Mouse (Mus musculus) limb, embryonic 15.5 days (tissue): ENCODE results near the gene Ifi205. TPM values are rescaled to one million over a fixed set of nuclear protein-coding genes. Genes with fewer than 3 reads are reported as not detected.
"Not testable (repeated sequence)": the region's sequence is repeated elsewhere in the genome, so short reads cannot be mapped to it uniquely, and the experiment has no call there.

Source experiments
- ATAC-seq: fragments of 200-750 bp; cut with Nextera tagmentation; 2 replicates; pipeline ENCODE4 v1.8.0; 2017; ENCODE audit warnings: low read depth, moderate TSS enrichment; ENCODE audit not compliant: insufficient number of reproducible peaks, low FRiP score, low TSS enrichment
- H3K27ac ChIP-seq: fragments of 300-500 bp; sonication (generic); 2 replicates; pipeline ENCODE4 v1.5.1; 2015; ENCODE audit warnings: moderate library complexity, mild to moderate bottlenecking, inconsistent platforms
- H3K27me3 ChIP-seq: fragments of 300-500 bp; sonication (generic); 2 replicates; pipeline ENCODE4 v1.6.1; 2015; ENCODE audit warnings: inconsistent platforms
- H3K36me3 ChIP-seq: fragments of 300-500 bp; sonication (generic); 2 replicates; pipeline ENCODE4 v1.6.1; 2015; ENCODE audit warnings: inconsistent platforms
- H3K4me1 ChIP-seq: fragments of 300-500 bp; sonication (generic); 2 replicates; pipeline ENCODE4 v1.6.1; 2015; ENCODE audit warnings: inconsistent platforms
- H3K4me2 ChIP-seq: fragments of 300-500 bp; sonication (generic); 2 replicates; pipeline ENCODE4 v1.6.1; 2015; ENCODE audit warnings: mild to moderate bottlenecking, inconsistent platforms
- H3K4me3 ChIP-seq: fragments of 300-500 bp; sonication (generic); 2 replicates; pipeline ENCODE4 v1.5.1; 2015; ENCODE audit warnings: mild to moderate bottlenecking, inconsistent platforms
- H3K9ac ChIP-seq: fragments of 300-500 bp; sonication (generic); 2 replicates; pipeline ENCODE4 v1.6.1; 2015; ENCODE audit warnings: inconsistent platforms
- H3K9me3 ChIP-seq: fragments of 300-500 bp; sonication (generic); 2 replicates; pipeline ENCODE4 v1.6.1; 2016; ENCODE audit warnings: inconsistent platforms
- WGBS: fragments of 180-500 bp; shearing (Covaris S2); methylation state at CpG from one replicate; pipeline ENCODE4 v1.1.7; 2015; 5-methylcytosine and 5-hydroxymethylcytosine counted together
- polyA plus RNA-seq: library from polyadenylated mRNA; unstranded; fragments of >200 nt; fragmentation: Nextera tagmentation; extraction: Ambion mirVana; gene quantifications from 2 replicates; pipeline ENCODE4 v1.2.1, GENCODE M21; 2015

The Ifi205 gene
- polyA plus RNA-seq, 1 experiment from 2014 or later, result 0.55 TPM

- no peak for ATAC-seq
- Histone ChIP-seq H3K4me3 (no peak within 1 kb of the TSS), H3K4me2 (no peak within 1 kb of the TSS), H3K9me3 (no peaks in the 10 kb centered on the region), H3K27me3 (no peaks in the 10 kb centered on the region), H3K36me3 (no peaks in the 10 kb centered on the region), H3K27ac (no peak within 1 kb of the TSS), H3K9ac (no peak within 1 kb of the TSS), H3K4me1 (no peaks in the 10 kb centered on the region)
- 63% methylated on average over 7 of the region's 7 CpGs for WGBS
These were observed 9.0 kb upstream of the Ifi205 start, which contains the start of gene Olfr433 for GRCm38 (mm10) chr1:174040523-174041177. Gene Olfr433 (plus strand): TSS chr1:174040705.

- Histone ChIP-seq H3K4me1 (no peaks in the 10 kb centered on the region), H3K27ac (no peak overlapping the region), H3K27me3 (no peaks in the 10 kb centered on the region), H3K9ac (no peak overlapping the region), H3K4me2 (no peak overlapping the region), H3K36me3 (no peaks in the 10 kb centered on the region), H3K9me3 (no peaks in the 10 kb centered on the region), H3K4me3 (no peak overlapping the region)
- WGBS, result 85% methylated on average over 3 of the region's 3 CpGs
- no peak for ATAC-seq
These were observed 6.9 kb upstream of the Ifi205 start for GRCm38 (mm10) chr1:174038480-174038879.

- no peak overlapping the region for H3K4me2 ChIP-seq
- H3K36me3 ChIP-seq, result no peaks in the 10 kb centered on the region
- H3K9me3 ChIP-seq, result no peaks in the 10 kb centered on the region
- 30% methylated on average over 4 of the region's 4 CpGs for WGBS
- H3K9ac ChIP-seq, result no peak overlapping the region
- no peak for ATAC-seq
- H3K4me1 ChIP-seq, result no peaks in the 10 kb centered on the region
- no peaks in the 10 kb centered on the region for H3K27me3 ChIP-seq
- H3K4me3 ChIP-seq, result no peak overlapping the region
- H3K27ac ChIP-seq, result no peak overlapping the region
These were observed 4.2 kb upstream of the Ifi205 start for GRCm38 (mm10) chr1:174035841-174036240.

- H3K4me3 ChIP-seq, H3K4me2 ChIP-seq, H3K27ac ChIP-seq, H3K36me3 ChIP-seq, H3K4me1 ChIP-seq, H3K9me3 ChIP-seq, H3K9ac ChIP-seq, H3K27me3 ChIP-seq, ATAC-seq: not testable (repeated sequence)
These were observed 24.6 kb downstream of the Ifi205 start for GRCm38 (mm10) chr1:174007050-174007449.

- not testable (repeated sequence) for H3K27ac ChIP-seq, H3K36me3 ChIP-seq, H3K4me1 ChIP-seq, H3K27me3 ChIP-seq, H3K9me3 ChIP-seq, H3K9ac ChIP-seq, ATAC-seq, H3K4me3 ChIP-seq, H3K4me2 ChIP-seq
- WGBS, result 68% methylated on average over 2 of the region's 3 CpGs
These were observed 27.1 kb downstream of the Ifi205 start for GRCm38 (mm10) chr1:174004352-174005109.

GRCm38 (mm10) chr1:173995003-173995402 lies 36.6 kb downstream of the Ifi205 start:
- Histone ChIP-seq H3K4me3 (no peak overlapping the region), H3K4me1 (no peaks in the 10 kb centered on the region), H3K36me3 (no peaks in the 10 kb centered on the region), H3K9me3 (no peaks in the 10 kb centered on the region), H3K4me2 (no peak overlapping the region), H3K27me3 (no peaks in the 10 kb centered on the region), H3K9ac (no peak overlapping the region), H3K27ac (no peak overlapping the region)
- ATAC-seq, result no peak
- WGBS, result 84% methylated on average over 4 of the region's 4 CpGs

GRCm38 (mm10) chr1:173982694-173983305 lies 48.8 kb downstream of the Ifi205 start, which contains the start of gene Ifi202b:
Gene Ifi202b (minus strand): TSS chr1:173982744.
- not testable (repeated sequence) for H3K36me3 ChIP-seq, H3K9ac ChIP-seq, H3K9me3 ChIP-seq, H3K27me3 ChIP-seq, H3K4me3 ChIP-seq, H3K4me2 ChIP-seq, H3K4me1 ChIP-seq, ATAC-seq
- 73% methylated on average over 6 of the region's 6 CpGs for WGBS
- H3K27ac ChIP-seq, result 0 out of 2 replicates have a peak within 1 kb of the TSS, but pooled peaks have one; percentile 54

- ATAC-seq, H3K27ac ChIP-seq, H3K4me3 ChIP-seq, H3K9me3 ChIP-seq, H3K27me3 ChIP-seq, H3K9ac ChIP-seq, H3K4me2 ChIP-seq, H3K36me3 ChIP-seq, H3K4me1 ChIP-seq: not testable (repeated sequence)
- 48% methylated on average over 3 of the region's 3 CpGs for WGBS
These were observed 50.6 kb downstream of the Ifi205 start for GRCm38 (mm10) chr1:173981038-173981437.

GRCm38 (mm10) chr1:173977622-173978021 lies 54.0 kb downstream of the Ifi205 start:
- no peak overlapping the region for H3K27ac ChIP-seq
- no peak overlapping the region for H3K4me3 ChIP-seq
- no peak overlapping the region for H3K4me2 ChIP-seq
- no peak overlapping the region for H3K9ac ChIP-seq
- no peak for ATAC-seq
- H3K4me1 ChIP-seq, result no peaks in the 10 kb centered on the region
- no peaks in the 10 kb centered on the region for H3K27me3 ChIP-seq
- no peaks in the 10 kb centered on the region for H3K36me3 ChIP-seq
- H3K9me3 ChIP-seq, result no peaks in the 10 kb centered on the region

- no peaks in the 10 kb centered on the region for H3K36me3 ChIP-seq
- H3K27ac ChIP-seq, result no peak overlapping the region
- H3K4me3 ChIP-seq, result no peak overlapping the region
- no peaks in the 10 kb centered on the region for H3K27me3 ChIP-seq
- no peak overlapping the region for H3K4me2 ChIP-seq
- no peaks in the 10 kb centered on the region for H3K9me3 ChIP-seq
- no peak for ATAC-seq
- no peak overlapping the region for H3K9ac ChIP-seq
- H3K4me1 ChIP-seq, result no peaks in the 10 kb centered on the region
These were observed 58.5 kb downstream of the Ifi205 start for GRCm38 (mm10) chr1:173973111-173973510.
